In the genomic region with DNA sequence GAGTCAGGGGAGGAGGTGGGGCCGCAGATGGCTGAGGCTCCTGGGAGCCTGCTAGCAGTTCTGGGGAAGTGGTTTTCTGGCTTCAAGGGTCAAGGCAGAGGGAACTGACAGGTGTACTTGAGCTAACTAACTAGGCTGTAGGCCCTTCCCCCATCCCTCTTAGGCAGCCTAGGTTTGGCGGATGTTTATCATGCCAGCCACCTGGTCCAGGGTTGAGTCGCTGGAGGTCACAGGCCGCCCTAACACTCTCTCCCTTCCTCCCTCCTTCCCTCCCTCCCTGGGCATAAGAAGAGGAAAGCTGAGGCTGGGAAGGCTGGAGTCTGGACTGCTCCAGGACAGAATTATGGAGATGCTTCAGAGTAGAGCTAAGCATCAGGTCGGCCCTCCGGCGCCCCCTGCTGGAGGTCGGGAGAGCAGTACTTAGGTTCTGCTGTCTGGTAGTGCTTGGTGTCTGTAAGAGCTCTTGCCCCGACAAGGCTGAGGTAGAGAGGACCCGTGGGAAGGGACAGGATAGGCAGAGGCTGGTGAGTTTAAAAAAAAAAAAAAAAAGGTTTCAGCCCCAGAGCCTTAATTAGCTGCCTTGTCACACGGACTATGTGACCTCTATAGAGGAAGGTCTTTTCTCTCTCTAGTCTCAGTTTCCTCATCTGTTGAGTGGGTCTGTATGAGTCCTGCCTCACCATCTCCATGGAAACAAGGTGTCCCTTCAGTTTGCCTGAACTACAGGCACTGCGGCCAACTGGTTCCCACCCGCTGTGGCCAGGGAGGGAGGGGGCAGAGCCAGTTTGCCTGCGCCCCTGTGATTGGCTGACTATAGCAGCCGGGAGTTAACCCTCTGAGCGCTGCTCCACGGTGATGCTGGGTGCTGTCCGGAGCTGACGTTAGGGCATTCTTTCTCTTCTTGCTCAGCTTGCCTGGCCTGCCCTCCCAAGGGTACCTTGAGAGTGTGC, we compare ENCODE assay signal across 8 mouse cellular contexts. TPM values are rescaled to one million over a fixed set of nuclear protein-coding genes. Genes with fewer than 3 reads are reported as not detected.
DNase-seq lines count a peak whose midpoint lies in the region; ATAC-seq and TF ChIP-seq lines count a peak whose summit lies in the region.

No protein-coding gene starts in this region.

- peak overlapping the region; percentile 64 for H3K9ac ChIP-seq in hindbrain, embryonic 13.5 days

- peaks cover 63% of the 10 kb centered on the region for H3K36me3 ChIP-seq in hindbrain, embryonic 13.5 days

- CTCF ChIA-PET in Patski (lab: Charles Lee): interaction anchor here (0.9 to 7.1 kb wide), 18 partner anchors 9 to 90 kb away, joined by 3 to 173 read pairs (median 6); partner anchors contain the start of genes Psmd9 and Rhof

- peak; percentile 72 for ATAC-seq in Patski
- ATAC-seq in hindbrain, embryonic 13.5 days (ENCODE audit: low FRiP score): peak; percentile 83

- H3K27ac ChIP-seq in hindbrain, embryonic 13.5 days: peak overlapping the region; percentile 52

- DNase-seq in Patski (ENCODE audit: low read depth, low spot score): no peak
- DNase-seq in cerebellum, postnatal 14 days: peak; percentile 95 to 97
- peak; percentile 86 to 88 for DNase-seq in frontal cortex, postnatal 25 days (ENCODE audit: low spot score in 2 of 2)
- peak; percentile 89 to 96 for DNase-seq in layer of hippocampus, postnatal 25 days (ENCODE audit: extremely low spot score in 1 of 2, low spot score in 1 of 2)
- DNase-seq in lung, postnatal 14 days: peak; percentile 92
- peak; percentile 89 for DNase-seq in ovary, postnatal 14 days (ENCODE audit: low spot score)
- DNase-seq in thymus, postnatal 25 days: peak; percentile 92

- H3K4me2 ChIP-seq in hindbrain, embryonic 13.5 days: peak overlapping the region; percentile 61

- H3K4me1 ChIP-seq in hindbrain, embryonic 13.5 days (replicated peaks): peaks cover 76% of the 10 kb centered on the region

- 9% methylated on average over 19 of the region's 19 CpGs for WGBS in hindbrain, embryonic 13.5 days

- no peak for TF ChIP-seq CTCF in Patski (IDR thresholded peaks at IDR 0.05)

- in situ Hi-C loops in Patski (cut with MboI; ENCODE audit: low pct_unique_long_range_greater_than_20kb): loop anchor here (25.0 kb wide), 3 partner anchors 862 to 1363 kb away; partner anchors contain the start of genes Ppp1cc and Pptc7

- peak overlapping the region; percentile 44 for H3K4me3 ChIP-seq in hindbrain, embryonic 13.5 days

- POLR2A ChIA-PET in Patski (lab: Charles Lee): interaction anchor here (0.9 to 3.0 kb wide), 8 partner anchors 8 to 21 kb away, joined by 3 to 16 read pairs (median 5); partner anchors contain the start of genes Rhof and Setd1b

- H3K9me3 ChIP-seq in hindbrain, embryonic 13.5 days: no peaks in the 10 kb centered on the region

- H3K27me3 ChIP-seq in Patski: no peaks in the 10 kb centered on the region
- no peaks in the 10 kb centered on the region for H3K27me3 ChIP-seq in hindbrain, embryonic 13.5 days

RNA-seq across cellular contexts. Expression of gene Setd1b, which starts 7.7 kb away (rescaled TPM):
- polyA plus RNA-seq in Patski (2021): 8.1 TPM
- polyA plus RNA-seq in hindbrain, embryonic 13.5 days (2015; fragmentation: Nextera tagmentation; extraction: Ambion mirVana): 12.9 and 13.1 TPM in 2 replicates
- total RNA-seq in layer of hippocampus, postnatal 25 days (2021): 10 to 100 TPM; 26.1 to 36.5 TPM

RNA-seq across cellular contexts. Expression of gene Rhof, which starts 17.2 kb away (rescaled TPM):
- polyA plus RNA-seq in Patski (2021): 0.33 TPM
- 5.1 and 5.8 TPM in 2 replicates for polyA plus RNA-seq in hindbrain, embryonic 13.5 days (2015; fragmentation: Nextera tagmentation; extraction: Ambion mirVana)
- total RNA-seq in layer of hippocampus, postnatal 25 days (2021): 10 to 100 TPM; 47.2 to 48.7 TPM

RNA-seq across cellular contexts. Expression of gene Psmd9, which starts 19.5 kb away (rescaled TPM):
- polyA plus RNA-seq in Patski (2021): 59.3 TPM
- 76.0 and 79.3 TPM in 2 replicates for polyA plus RNA-seq in hindbrain, embryonic 13.5 days (2015; fragmentation: Nextera tagmentation; extraction: Ambion mirVana)
- 10 to 100 TPM; 26.1 to 28.4 TPM for total RNA-seq in layer of hippocampus, postnatal 25 days (2021)

RNA-seq across cellular contexts. Expression of gene Hpd, which starts 32.8 kb away (rescaled TPM):
- polyA plus RNA-seq in Patski (2021): not detected
- polyA plus RNA-seq in hindbrain, embryonic 13.5 days (2015; fragmentation: Nextera tagmentation; extraction: Ambion mirVana): not detected in 2 replicates
- not detected for total RNA-seq in layer of hippocampus, postnatal 25 days (2021)
